Mouse (Mus musculus) embryonic fibroblast, embryonic 13.5 days (primary cell): ENCODE data around the gene Araf.

Experiments used
- CTCF ChIP-seq: IDR thresholded peaks from 2 replicates; pipeline ENCODE4 v1.5.1; 2011; ENCODE audit warnings: mild to moderate bottlenecking, control low read depth, low read length, moderate library complexity, borderline replicate concordance; ENCODE audit not compliant: insufficient read depth
- POLR2A ChIP-seq: IDR thresholded peaks from 2 replicates; pipeline ENCODE4 v1.6.1; 2011; ENCODE audit warnings: low read depth, mild to moderate bottlenecking, control low read depth, low read length, moderate library complexity

DNA sequence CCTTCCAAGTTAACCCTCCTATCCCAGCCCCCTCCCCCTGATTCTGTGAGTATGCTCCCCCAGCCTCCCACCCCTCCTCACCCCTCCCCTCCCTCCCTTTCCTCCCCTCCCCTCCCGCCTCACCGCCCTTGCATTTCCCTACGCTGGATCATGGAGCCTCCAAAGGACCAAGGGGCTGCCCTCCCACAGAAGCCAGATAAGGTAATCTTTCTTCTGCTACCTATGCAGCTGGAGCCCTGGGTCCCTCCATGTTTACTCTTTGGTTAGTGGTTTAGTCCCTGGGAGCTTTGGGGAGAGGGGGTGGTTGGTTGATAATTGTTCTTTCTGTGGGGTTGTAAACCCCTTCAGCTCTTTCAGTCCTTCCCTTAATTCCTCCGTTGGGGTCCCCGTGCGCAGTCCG, at the start of gene Araf:
- TF ChIP-seq POLR2A (no peak), CTCF (no peak)
